Mouse (Mus musculus) erythroblast, adult 5-6 weeks (primary cell): Measurements from ENCODE around the gene Crocc. TPM values are rescaled to one million over a fixed set of nuclear protein-coding genes. Genes with fewer than 3 reads are reported as not detected.
A peak's percentile ranks its signal among the peaks of the same experiment; 100 is the strongest.

Experiments used
- ATAC-seq: replicated peaks from 2 replicates; pipeline ENCODE4 v1.8.0; 2016; ENCODE audit warnings: moderate number of reproducible peaks, mild to moderate bottlenecking, moderate TSS enrichment, inconsistent platforms; ENCODE audit not compliant: poor library complexity, low FRiP score, severe bottlenecking
- total RNA-seq, 2 experiments: library from RNA; stranded (forward) in 1 of 2; stranded (reverse) in 1 of 2; fragments of 150-400 nt in 1 of 2; fragments of 200-764, 138-1000 nt in 1 of 2; gene quantifications; 2 replicates each; pipeline versions ENCODE4 v1.2.3 to v1.2.4; 2015 to 2017; ENCODE audit warnings: low replicate concordance in 2 of 2

Crocc gene
- total RNA-seq, 2 experiments from 2014 or later, result 0.34 TPM; not detected in 1

- ATAC-seq, result no peak
Observed at GRCm38 (mm10) chr4:141024992-141025391, 35.4 kb downstream of the Crocc start.

GRCm38 (mm10) chr4:141024052-141024451 is 36.3 kb downstream of the Crocc start:
- ATAC-seq, result no peak

GRCm38 (mm10) chr4:141021614-141021929 is 38.8 kb downstream of the Crocc start:
- ATAC-seq, result no peak

GRCm38 (mm10) chr4:141020811-141021613 is 39.3 kb downstream of the Crocc start:
- ATAC-seq, result no peak

GRCm38 (mm10) chr4:141020220-141020619 is 40.1 kb downstream of the Crocc start:
- ATAC-seq, result no peak

GRCm38 (mm10) chr4:141017657-141018436 is 42.5 kb downstream of the Crocc start:
- no peak for ATAC-seq

- ATAC-seq, result no peak
Observed at GRCm38 (mm10) chr4:141016311-141016710, 44.0 kb downstream of the Crocc start.

GRCm38 (mm10) chr4:141015356-141015755 is 45.0 kb downstream of the Crocc start:
- ATAC-seq, result no peak

- no peak for ATAC-seq
Observed at GRCm38 (mm10) chr4:141014856-141015255, 45.5 kb downstream of the Crocc start.

- no peak for ATAC-seq
Observed at GRCm38 (mm10) chr4:141014114-141014513, 46.2 kb downstream of the Crocc start.

- ATAC-seq, result no peak
Observed at GRCm38 (mm10) chr4:141012558-141012957, 47.8 kb downstream of the Crocc start.

GRCm38 (mm10) chr4:141011556-141012328 is 48.6 kb downstream of the Crocc start:
- no peak for ATAC-seq

- ATAC-seq, result no peak
Observed at GRCm38 (mm10) chr4:141010941-141011429, 49.4 kb downstream of the Crocc start.

- no peak for ATAC-seq
Observed at GRCm38 (mm10) chr4:141010526-141010925, 49.8 kb downstream of the Crocc start.

GRCm38 (mm10) chr4:141010118-141010517 is 50.2 kb downstream of the Crocc start, which contains the start of gene Mfap2:
Mfap2 (plus strand) TSS chr4:141010418.
- ATAC-seq, result no peak

- peak; percentile 64 for ATAC-seq
Observed at GRCm38 (mm10) chr4:141008028-141008427, 52.3 kb downstream of the Crocc start.

GRCm38 (mm10) chr4:141005983-141006382 is 54.4 kb downstream of the Crocc start:
- ATAC-seq, result no peak

GRCm38 (mm10) chr4:140996812-140997211 is 63.5 kb downstream of the Crocc start:
- no peak for ATAC-seq

- ATAC-seq, result no peak
Observed at GRCm38 (mm10) chr4:140995811-140996210, 64.5 kb downstream of the Crocc start.

- ATAC-seq, result no peak
Observed at GRCm38 (mm10) chr4:140993846-140994245, 66.5 kb downstream of the Crocc start.
